Mouse (Mus musculus) adrenal gland, adult 2 months (tissue): ENCODE measurements at regions not wholly inside any gene's neighbourhood (a gene's known extent, or its start where the extent isn't known, plus 50 kb on each side); places are given as distances from the start of the nearest gene placed in this dataset.

Experiments used
- DNase-seq: peaks from one replicate; pipeline ENCODE4 v3.0.0; 2021

- DNase-seq = no peak
Observed at GRCm38 (mm10) chr4:32074399-32075296, 110.8 kb downstream of the Map3k7 start.

- no peak for DNase-seq
Observed at GRCm38 (mm10) chr4:32076391-32076925, 112.6 kb downstream of the Map3k7 start.

- no peak for DNase-seq
Observed at GRCm38 (mm10) chr4:32083456-32083855, 119.6 kb downstream of the Map3k7 start.

- DNase-seq = no peak
Observed at GRCm38 (mm10) chr4:32084250-32084869, 120.5 kb downstream of the Map3k7 start.

GRCm38 (mm10) chr4:32085040-32085439 is 121.1 kb downstream of the Map3k7 start:
- no peak for DNase-seq

- DNase-seq = no peak
Observed at GRCm38 (mm10) chr4:32091086-32091485, 127.2 kb downstream of the Map3k7 start.

GRCm38 (mm10) chr4:32092320-32093041 is 128.6 kb downstream of the Map3k7 start:
- no peak for DNase-seq

- DNase-seq = no peak
Observed at GRCm38 (mm10) chr4:32098233-32098632, 134.3 kb downstream of the Map3k7 start.

- DNase-seq = no peak
Observed at GRCm38 (mm10) chr4:32101002-32101401, 137.1 kb downstream of the Map3k7 start.

- no peak for DNase-seq
Observed at GRCm38 (mm10) chr4:32106664-32107171, 131.9 kb upstream of the Bach2 start.

GRCm38 (mm10) chr4:32122320-32122719 is 116.3 kb upstream of the Bach2 start:
- no peak for DNase-seq

GRCm38 (mm10) chr4:32126828-32127227 is 111.8 kb upstream of the Bach2 start:
- DNase-seq = no peak

- no peak for DNase-seq
Observed at GRCm38 (mm10) chr4:32130594-32130993, 108.0 kb upstream of the Bach2 start.

GRCm38 (mm10) chr4:32131819-32132218 is 106.8 kb upstream of the Bach2 start:
- no peak for DNase-seq

- no peak for DNase-seq
Observed at GRCm38 (mm10) chr4:32136151-32136550, 102.5 kb upstream of the Bach2 start.

GRCm38 (mm10) chr4:32137243-32137642 is 101.4 kb upstream of the Bach2 start:
- DNase-seq = no peak

- no peak for DNase-seq
Observed at GRCm38 (mm10) chr4:32137966-32138365, 100.6 kb upstream of the Bach2 start.

- no peak for DNase-seq
Observed at GRCm38 (mm10) chr4:32139586-32139985, 99.0 kb upstream of the Bach2 start.

- DNase-seq = no peak
Observed at GRCm38 (mm10) chr4:32140068-32140467, 98.5 kb upstream of the Bach2 start.

- DNase-seq = no peak
Observed at GRCm38 (mm10) chr4:32142198-32142597, 96.4 kb upstream of the Bach2 start.

GRCm38 (mm10) chr4:32147146-32147545 is 91.5 kb upstream of the Bach2 start:
- no peak for DNase-seq

GRCm38 (mm10) chr4:32148597-32148996 is 90.0 kb upstream of the Bach2 start:
- DNase-seq = no peak
